Mouse (Mus musculus) cerebellum, adult 8-10 months (tissue): ENCODE data around the gene Pdf.
A peak's percentile ranks its signal among the peaks of the same experiment; 100 is the strongest.

Source experiments
- DNase-seq: peaks from one replicate; pipeline ENCODE4 v3.0.0; 2022

Pdf gene

GRCm38 (mm10) chr8:107048061-107048941 lies at the start of gene Pdf:
TSS of gene Pdf (minus strand) at chr8:107048614.
- DNase-seq = peak; percentile 81

- peak; percentile 97 for DNase-seq
These were observed 48.1 kb upstream of the Pdf start, which contains the start of gene Terf2 for GRCm38 (mm10) chr8:107096366-107097036. TSS of gene Terf2 (minus strand) at chr8:107096547.

- DNase-seq = no peak
These were observed 47.4 kb upstream of the Pdf start for GRCm38 (mm10) chr8:107095717-107096365.

- no peak for DNase-seq
These were observed 42.1 kb upstream of the Pdf start for GRCm38 (mm10) chr8:107090531-107090930.

- no peak for DNase-seq
These were observed 40.2 kb upstream of the Pdf start for GRCm38 (mm10) chr8:107088526-107089063.

- no peak for DNase-seq
These were observed 37.6 kb upstream of the Pdf start for GRCm38 (mm10) chr8:107086018-107086417.

GRCm38 (mm10) chr8:107085358-107085757 lies 36.9 kb upstream of the Pdf start:
- no peak for DNase-seq

- no peak for DNase-seq
These were observed 27.9 kb upstream of the Pdf start for GRCm38 (mm10) chr8:107076239-107076888.

- no peak for DNase-seq
These were observed 25.7 kb upstream of the Pdf start for GRCm38 (mm10) chr8:107074128-107074527.

- no peak for DNase-seq
These were observed 25.3 kb upstream of the Pdf start for GRCm38 (mm10) chr8:107073706-107074105.

GRCm38 (mm10) chr8:107065511-107066496 lies 17.4 kb upstream of the Pdf start, which contains the start of gene Tmed6:
TSS of gene Tmed6 (minus strand) at chr8:107065644.
- DNase-seq = no peak

- DNase-seq = no peak
These were observed 14.2 kb upstream of the Pdf start for GRCm38 (mm10) chr8:107062613-107063012.

- no peak for DNase-seq
These were observed 8.6 kb upstream of the Pdf start for GRCm38 (mm10) chr8:107056973-107057369.

- peak; percentile 95 for DNase-seq
These were observed 7.9 kb upstream of the Pdf start, which contains the start of the genes Cog8 and Nip7 for GRCm38 (mm10) chr8:107056076-107056972. TSS of gene Cog8 (minus strand) at chr8:107056689. TSS of gene Nip7 (plus strand) at chr8:107056877.

GRCm38 (mm10) chr8:107052046-107052445 lies 3.6 kb upstream of the Pdf start:
- DNase-seq = no peak

GRCm38 (mm10) chr8:107049480-107049879 lies 1.1 kb upstream of the Pdf start:
- DNase-seq = no peak

- DNase-seq = no peak
These were observed 1.4 kb downstream of the Pdf start for GRCm38 (mm10) chr8:107046976-107047375.

GRCm38 (mm10) chr8:107045478-107045877 lies 2.9 kb downstream of the Pdf start:
- DNase-seq = no peak

- no peak for DNase-seq
These were observed 7.8 kb downstream of the Pdf start for GRCm38 (mm10) chr8:107040632-107041031.

- no peak for DNase-seq
These were observed 11.8 kb downstream of the Pdf start for GRCm38 (mm10) chr8:107036626-107037025.
